Mouse (Mus musculus) small intestine, adult 2 months (tissue): ENCODE measurements around the gene 1700012B09Rik.

ENCODE experiments used
- CTCF ChIP-seq: fragments of 200-500 bp; IDR thresholded peaks from 2 replicates; pipeline ENCODE4 v1.5.1; 2012; ENCODE audit warnings: low read depth, mild to moderate bottlenecking, control low read depth, inconsistent platforms, low read length, moderate library complexity, mixed read lengths; ENCODE audit not compliant: insufficient replicate concordance, insufficient read length; ENCODE audit errors: extremely low read depth
- POLR2A ChIP-seq: fragments of 200-500 bp; IDR thresholded peaks from 2 replicates; pipeline ENCODE4 v1.6.1; 2012; ENCODE audit warnings: low read depth, mild to moderate bottlenecking, control low read depth, inconsistent platforms, low read length, moderate library complexity

- TF ChIP-seq POLR2A (no peak; the same call in 1 of the 2 replicates), CTCF (no peak)
These were observed 19.3 kb downstream of the 1700012B09Rik start for GRCm38 (mm10) chr9:14751503-14752000.
